In genomic region chr4:45759411-45759810, GRCm38 (mm10) we compare ENCODE assay signal across 28 mouse cellular contexts. TPM values are rescaled to one million over a fixed set of nuclear protein-coding genes. Genes with fewer than 3 reads are reported as not detected.
A peak's percentile ranks its signal among the peaks of the same experiment; 100 is the strongest.
DNase-seq lines count a peak whose midpoint lies in the region; ATAC-seq lines count a peak whose summit lies in the region.
"Had no signal": no experiment of that assay in that cellular context is flagged by ENCODE, and none has a peak within 500 bp of the region (broad histone marks: within the 10 kb centered on the region; RNA-seq: fewer than 3 reads in every experiment).

No protein-coding gene starts in this region.

- H3K36me3 ChIP-seq in forebrain, embryonic 14.5 days (ENCODE audit: control insufficient read depth, insufficient read depth, low read length), result no peaks in the 10 kb centered on the region
- H3K36me3 ChIP-seq in neural tube, embryonic 15.5 days, result no peaks in the 10 kb centered on the region
- H3K36me3 ChIP-seq: G1E; heart, embryonic 12.5 days; hindbrain, embryonic 15.5 days; kidney, embryonic 15.5 days; liver, embryonic 12.5 days; midbrain, embryonic 15.5 days; stomach, embryonic 15.5 days had no signal

- intact Hi-C loops in left cerebral cortex, postnatal 25 days (cut with DNase I), result loop anchor here (5.0 kb wide), 1 partner anchor 62 kb away; no protein-coding TSS in a partner anchor

- H3K4me2 ChIP-seq in forebrain, embryonic 14.5 days (ENCODE audit: low read length), result no peak overlapping the region
- no peak overlapping the region for H3K4me2 ChIP-seq in neural tube, embryonic 15.5 days
- H3K4me2 ChIP-seq: heart, embryonic 12.5 days; hindbrain, embryonic 15.5 days; kidney, embryonic 15.5 days; liver, embryonic 12.5 days; midbrain, embryonic 15.5 days; stomach, embryonic 15.5 days had no signal

- no peaks in the 10 kb centered on the region for H3K27me3 ChIP-seq in forebrain, embryonic 14.5 days (replicated peaks; ENCODE audit: control insufficient read depth, insufficient read depth, low read length)
- H3K27me3 ChIP-seq in neural tube, embryonic 15.5 days (replicated peaks), result no peaks in the 10 kb centered on the region
- H3K27me3 ChIP-seq: hindbrain, embryonic 15.5 days; midbrain, embryonic 15.5 days; stomach, embryonic 15.5 days had no signal

- H3K27ac ChIP-seq in forebrain, embryonic 14.5 days (ENCODE audit: low read depth, low read length), result peak overlapping the region; percentile 56
- no peak overlapping the region for H3K27ac ChIP-seq in neural tube, embryonic 15.5 days (replicated peaks)
- H3K27ac ChIP-seq: heart, adult 2 months; hindbrain, embryonic 15.5 days; kidney, embryonic 15.5 days; left cerebral cortex, adult 2 months; liver, embryonic 12.5 days; macrophage; midbrain, embryonic 15.5 days; stomach, embryonic 15.5 days had no signal

- peak; percentile 38 for DNase-seq in lung, postnatal 10 days
- DNase-seq in lung, postnatal 14 days, result no peak
- DNase-seq in ES-CJ7 (ENCODE audit: low read depth, low spot score), result peak; percentile 28
- peak; percentile 81 for DNase-seq in forebrain, embryonic 14.5 days (ENCODE audit: low spot score)
- no peak for DNase-seq in cerebellum, postnatal 4 days (ENCODE audit: low spot score in 2 of 2)
- DNase-seq in left cerebral cortex, postnatal 25 days (ENCODE audit: low spot score in 2 of 2), result no peak
- DNase-seq: adrenal gland, postnatal 25 days; cerebellum, adult 18-20 months; heart, adult 2 months; heart, postnatal 4 days; kidney, adult 11 months; kidney, postnatal 25 days; liver, postnatal 0 days; right cerebral cortex, postnatal 25 days; thymus, adult 18-20 months; thymus, postnatal 4 days had no signal

- H3K9me3 ChIP-seq in forebrain, embryonic 14.5 days (replicated peaks; ENCODE audit: control insufficient read depth, low read length), result no peaks in the 10 kb centered on the region
- no peaks in the 10 kb centered on the region for H3K9me3 ChIP-seq in neural tube, embryonic 15.5 days (replicated peaks)
- H3K9me3 ChIP-seq: G1E; heart, embryonic 12.5 days; hindbrain, embryonic 15.5 days; kidney, embryonic 15.5 days; liver, embryonic 12.5 days; midbrain, embryonic 15.5 days; stomach, embryonic 15.5 days had no signal

- no peak overlapping the region for H3K4me3 ChIP-seq in forebrain, embryonic 14.5 days (ENCODE audit: low read depth, low read length)
- H3K4me3 ChIP-seq in neural tube, embryonic 15.5 days (replicated peaks), result no peak overlapping the region
- H3K4me3 ChIP-seq: heart, adult 2 months; heart, embryonic 12.5 days; hindbrain, embryonic 15.5 days; kidney, embryonic 15.5 days; left cerebral cortex, adult 2 months; liver, embryonic 12.5 days; midbrain, embryonic 15.5 days; stomach, embryonic 15.5 days had no signal

- H3K4me1 ChIP-seq in forebrain, embryonic 14.5 days (ENCODE audit: control insufficient read depth, insufficient read depth, low read length), result peaks cover 50% of the 10 kb centered on the region
- peaks cover 45% of the 10 kb centered on the region for H3K4me1 ChIP-seq in neural tube, embryonic 15.5 days

- ATAC-seq in forebrain, embryonic 14.5 days, result peak; percentile 15
- ATAC-seq in neural tube, embryonic 15.5 days (ENCODE audit: low FRiP score), result no peak
- ATAC-seq: CD4-positive, CD25-positive, alpha-beta regulatory T cell, adult 4 months; inflammation-experienced regulatory T-cells, adult 6 months; liver, embryonic 12.5 days; liver, postnatal 0 days; midbrain, embryonic 15.5 days had no signal

- H3K9ac ChIP-seq in forebrain, embryonic 14.5 days (ENCODE audit: low read length), result no peak overlapping the region
- no peak overlapping the region for H3K9ac ChIP-seq in neural tube, embryonic 15.5 days (replicated peaks)
- H3K9ac ChIP-seq: heart, embryonic 12.5 days; hindbrain, embryonic 15.5 days; kidney, embryonic 15.5 days; liver, embryonic 12.5 days; liver, postnatal 0 days; midbrain, embryonic 15.5 days; stomach, embryonic 15.5 days had no signal

- WGBS in forebrain, embryonic 14.5 days, result 46% methylated on average over 8 of the region's 8 CpGs
- WGBS in neural tube, embryonic 15.5 days, result 67% methylated on average over 8 of the region's 8 CpGs

RNA-seq across cellular contexts. Expression of gene Aldh1b1, which starts 39.4 kb away (rescaled TPM):
- 14.0 and 16.4 TPM in 2 replicates for polyA plus RNA-seq in forebrain, embryonic 14.5 days (2014; fragmentation: Nextera tagmentation; extraction: Ambion mirVana)
- total RNA-seq in left cerebral cortex, postnatal 25 days (2021), result 1 to 10 TPM; 5.7 to 6.4 TPM
- 18.7 and 36.7 TPM in 2 replicates for polyA plus RNA-seq in neural tube, embryonic 15.5 days (2015; fragmentation: Nextera tagmentation; extraction: Ambion mirVana)
- polyA plus RNA-seq: G1E had no signal

Comparison
In these comparisons a context has a peak if more than half of its experiments do, and no peak if none do; other contexts are left out.
1. DNase-seq: peak in lung, postnatal 10 days (single experiment), ES-CJ7 (single experiment) and forebrain, embryonic 14.5 days (single experiment); none in lung, postnatal 14 days (single experiment), cerebellum, postnatal 4 days (0 of 2) and left cerebral cortex, postnatal 25 days (0 of 2).